Mouse (Mus musculus) monocyte, adult 5-6 weeks (primary cell): ENCODE results near the gene Abca7. TPM values are rescaled to one million over a fixed set of nuclear protein-coding genes. Genes with fewer than 3 reads are reported as not detected.

ENCODE experiments used
- ATAC-seq: fragments of 153-309, 156-312 bp; replicated peaks from 2 replicates; pipeline ENCODE4 v1.8.0; 2017; ENCODE audit warnings: mild to moderate bottlenecking; ENCODE audit not compliant: low TSS enrichment, insufficient number of reproducible peaks, severe bottlenecking, poor library complexity, low FRiP score
- total RNA-seq: library from RNA; stranded (forward); fragments of 200-1000, 200-491, 200-594 nt; gene quantifications from 3 replicates; pipeline ENCODE4 v1.2.3, GENCODE M21; 2017

The Abca7 gene
- total RNA-seq, 1 experiment from 2014 or later, result 33.6 TPM

- ATAC-seq, result no peak
Observed at GRCm38 (mm10) chr10:79988506-79989271, 7.6 kb upstream of the Abca7 start, which contains the start of gene Cnn2. TSS of gene Cnn2 (plus strand) at chr10:79988584.

DNA sequence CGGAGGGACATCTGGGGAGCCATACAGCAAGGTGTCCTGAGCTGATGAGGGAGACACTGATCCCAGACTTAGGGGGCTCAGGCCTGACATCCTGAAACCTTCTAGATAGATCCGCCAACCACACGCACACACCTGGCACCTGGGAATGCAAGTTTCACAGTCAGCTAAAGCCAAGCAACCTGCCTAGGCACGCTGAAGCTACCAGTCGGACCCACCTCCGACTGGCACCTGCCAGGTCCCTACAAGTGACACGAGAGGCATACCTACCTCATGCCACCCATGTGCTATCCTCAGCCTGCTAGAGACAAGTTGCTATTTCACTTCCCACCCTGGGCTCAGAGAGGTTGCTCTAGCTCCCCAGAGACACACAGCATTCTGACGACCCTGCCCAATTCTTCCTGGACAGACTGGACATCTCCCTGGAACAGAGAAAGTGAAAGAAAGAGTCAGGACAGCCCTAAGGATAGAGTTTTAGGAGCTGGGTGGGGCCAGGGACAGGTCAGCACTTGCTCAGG is 7.0 kb upstream of the Abca7 start:
- ATAC-seq, result no peak

GRCm38 (mm10) chr10:79989870-79990269 is 6.4 kb upstream of the Abca7 start:
- ATAC-seq, result no peak

DNA sequence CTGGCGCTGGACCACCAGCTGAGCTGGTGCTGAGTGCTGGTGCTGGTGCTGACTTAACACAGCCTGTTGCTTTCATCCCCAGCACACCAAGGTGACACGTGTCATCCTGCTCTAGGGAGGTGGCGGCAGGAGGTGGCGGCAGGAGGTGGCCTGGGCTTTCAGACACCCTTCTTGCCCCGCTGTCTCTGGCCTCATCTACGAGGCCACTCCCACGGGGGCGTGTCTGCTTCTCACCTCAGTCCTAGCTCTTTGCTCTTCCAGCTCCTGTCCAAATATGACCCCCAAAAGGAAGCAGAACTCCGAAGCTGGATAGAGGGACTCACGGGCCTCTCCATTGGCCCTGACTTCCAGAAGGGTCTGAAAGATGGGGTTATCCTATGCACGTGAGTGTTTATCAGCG is 5.2 kb upstream of the Abca7 start:
- ATAC-seq, result no peak

GRCm38 (mm10) chr10:79991548-79991947 is 4.7 kb upstream of the Abca7 start:
- no peak for ATAC-seq

- ATAC-seq, result 0 out of 2 replicates have a peak, but pooled peaks have one; percentile 14
Observed at GRCm38 (mm10) chr10:79994397-79995115, 1.7 kb upstream of the Abca7 start.

- no peak for ATAC-seq
Observed at GRCm38 (mm10) chr10:79995636-79996035, 658 bp upstream of the Abca7 start.

GRCm38 (mm10) chr10:79997034-79997760 is 903 bp downstream of the Abca7 start:
- 0 out of 2 replicates have a peak, but pooled peaks have one; percentile 20 for ATAC-seq

- ATAC-seq, result no peak
Observed at GRCm38 (mm10) chr10:79997819-79998218, 1.5 kb downstream of the Abca7 start.

DNA sequence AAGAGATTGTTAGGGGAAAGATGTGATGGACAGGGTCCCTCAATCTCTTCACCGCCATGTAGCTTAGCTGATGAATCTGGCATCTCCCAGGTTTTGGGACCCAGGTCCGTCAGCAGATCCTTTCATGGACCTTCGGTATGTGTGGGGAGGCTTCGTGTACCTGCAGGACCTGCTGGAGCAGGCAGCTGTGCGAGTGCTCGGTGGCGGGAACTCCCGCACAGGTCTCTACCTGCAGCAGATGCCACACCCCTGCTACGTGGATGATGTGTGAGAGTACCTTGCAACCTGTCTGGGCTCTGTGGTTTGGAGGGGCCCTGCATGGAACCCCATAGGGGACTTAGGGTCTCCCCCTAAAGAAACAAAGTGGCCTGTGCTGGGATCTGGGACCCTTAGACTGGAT is 5.7 kb downstream of the Abca7 start:
- no peak for ATAC-seq

- no peak for ATAC-seq
Observed at GRCm38 (mm10) chr10:80002829-80003228, 6.5 kb downstream of the Abca7 start.

GRCm38 (mm10) chr10:80003374-80004232 is 7.3 kb downstream of the Abca7 start:
- no peak for ATAC-seq

DNA sequence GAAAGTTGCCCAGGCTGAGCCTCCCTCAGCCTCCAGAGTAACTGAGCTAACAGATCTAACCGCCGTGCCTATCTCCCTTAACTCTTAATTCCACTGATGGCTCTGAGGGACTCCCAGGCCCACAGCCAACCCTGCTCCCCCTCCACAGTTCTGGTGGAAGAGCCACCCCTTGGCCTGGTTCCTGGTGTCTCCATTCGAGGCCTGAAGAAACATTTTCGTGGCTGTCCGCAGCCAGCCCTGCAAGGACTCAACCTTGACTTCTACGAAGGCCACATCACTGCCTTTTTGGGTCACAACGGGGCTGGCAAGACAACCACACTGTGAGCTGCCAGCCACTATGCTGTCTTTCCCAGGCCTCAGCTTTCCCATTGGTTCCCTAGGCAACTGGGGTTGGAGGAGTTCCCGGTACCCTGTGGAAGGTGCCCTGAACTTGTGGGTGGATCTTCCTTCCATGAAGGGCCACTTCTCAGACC is 8.0 kb downstream of the Abca7 start:
- ATAC-seq, result no peak

- no peak for ATAC-seq
Observed at GRCm38 (mm10) chr10:80011740-80012139, 15.4 kb downstream of the Abca7 start.

DNA sequence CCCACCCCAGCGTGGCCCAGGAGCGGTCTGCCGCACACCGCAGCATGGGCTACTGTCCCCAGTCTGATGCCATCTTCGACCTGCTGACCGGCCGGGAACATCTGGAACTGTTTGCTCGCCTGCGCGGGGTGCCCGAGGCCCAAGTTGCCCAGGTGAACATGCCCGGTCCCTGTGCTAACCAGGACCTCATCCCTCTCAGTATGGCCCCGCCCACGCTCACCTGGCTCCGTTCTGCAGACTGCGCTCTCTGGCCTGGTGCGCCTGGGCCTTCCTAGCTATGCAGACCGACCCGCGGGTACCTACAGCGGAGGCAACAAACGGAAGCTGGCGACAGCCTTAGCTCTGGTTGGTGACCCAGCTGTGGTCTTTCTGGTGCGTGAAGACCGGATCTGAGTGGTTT is 17.3 kb downstream of the Abca7 start:
- ATAC-seq, result no peak

- ATAC-seq, result no peak
Observed at GRCm38 (mm10) chr10:80014484-80015290, 18.4 kb downstream of the Abca7 start.

DNA sequence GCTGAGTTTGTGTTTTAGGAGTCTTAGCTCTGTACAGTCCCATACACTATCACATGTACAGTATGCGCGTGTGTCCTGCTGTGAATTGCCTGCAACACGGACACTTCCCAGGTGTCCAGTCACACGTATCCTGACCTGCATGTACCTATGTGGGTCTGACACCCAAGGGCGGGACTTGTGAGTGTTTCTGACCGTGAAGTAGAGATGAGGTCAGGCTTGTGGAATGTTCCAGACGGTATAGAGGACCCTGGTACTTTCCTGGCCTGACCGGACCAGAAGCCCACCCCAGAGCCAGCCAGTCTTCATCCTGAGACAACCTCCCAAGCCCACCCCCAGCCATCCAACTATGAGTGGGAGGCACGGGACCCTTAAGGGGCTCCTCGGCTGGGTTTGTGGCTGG is 19.3 kb downstream of the Abca7 start:
- no peak for ATAC-seq
